Mouse (Mus musculus) c-Kit-negative CD71-positive TER-119-positive erythroid progenitor cells, embryonic 14.5 days (primary cell): ENCODE results near the gene Igsf9b.

Experiments
- DNase-seq: peaks from one replicate; pipeline ENCODE4 v3.0.0-alpha.2; 2013; ENCODE audit warnings: low read depth, low spot score

Gene Igsf9b

GRCm38 (mm10) chr9:27289543-27290308 is 9.3 kb upstream of the Igsf9b start:
- DNase-seq: no peak

- no peak for DNase-seq
These were observed 4.6 kb upstream of the Igsf9b start for GRCm38 (mm10) chr9:27294380-27294779.

- no peak for DNase-seq
These were observed 533 bp downstream of the Igsf9b start for GRCm38 (mm10) chr9:27299286-27300187.

GRCm38 (mm10) chr9:27300188-27300691 is 1.2 kb downstream of the Igsf9b start:
- DNase-seq: no peak

GRCm38 (mm10) chr9:27300698-27301097 is 1.7 kb downstream of the Igsf9b start:
- no peak for DNase-seq

GRCm38 (mm10) chr9:27301486-27301885 is 2.5 kb downstream of the Igsf9b start:
- no peak for DNase-seq

- no peak for DNase-seq
These were observed 3.3 kb downstream of the Igsf9b start for GRCm38 (mm10) chr9:27302291-27302690.

- no peak for DNase-seq
These were observed 4.8 kb downstream of the Igsf9b start for GRCm38 (mm10) chr9:27303571-27304484.

- no peak for DNase-seq
These were observed 5.6 kb downstream of the Igsf9b start for GRCm38 (mm10) chr9:27304485-27305102.

- no peak for DNase-seq
These were observed 6.5 kb downstream of the Igsf9b start for GRCm38 (mm10) chr9:27305502-27305901.

GRCm38 (mm10) chr9:27306642-27307041 is 7.6 kb downstream of the Igsf9b start:
- no peak for DNase-seq

GRCm38 (mm10) chr9:27307265-27307664 is 8.3 kb downstream of the Igsf9b start:
- no peak for DNase-seq

- DNase-seq: no peak
These were observed 9.0 kb downstream of the Igsf9b start for GRCm38 (mm10) chr9:27308045-27308444.

- no peak for DNase-seq
These were observed 9.6 kb downstream of the Igsf9b start for GRCm38 (mm10) chr9:27308561-27308960.

- DNase-seq: no peak
These were observed 11.0 kb downstream of the Igsf9b start for GRCm38 (mm10) chr9:27310005-27310404.

GRCm38 (mm10) chr9:27313427-27313826 is 14.4 kb downstream of the Igsf9b start:
- DNase-seq: no peak

- DNase-seq: no peak
These were observed 22.3 kb downstream of the Igsf9b start for GRCm38 (mm10) chr9:27321267-27321666.

- no peak for DNase-seq
These were observed 23.3 kb downstream of the Igsf9b start for GRCm38 (mm10) chr9:27322277-27322676.

GRCm38 (mm10) chr9:27323412-27323811 is 24.4 kb downstream of the Igsf9b start:
- no peak for DNase-seq

- DNase-seq: no peak
These were observed 26.9 kb downstream of the Igsf9b start for GRCm38 (mm10) chr9:27325920-27326319.

GRCm38 (mm10) chr9:27327558-27327957 is 28.6 kb downstream of the Igsf9b start:
- no peak for DNase-seq
